Mouse (Mus musculus) inflammation-experienced regulatory T-cells, adult 16 weeks (primary cell): ENCODE results near the gene Hdgf. TPM values are rescaled to one million over a fixed set of nuclear protein-coding genes. Genes with fewer than 3 reads are reported as not detected.

Experiments used
- polyA plus RNA-seq: library from polyadenylated mRNA; unstranded; fragments of 100-300 nt; shearing (Covaris generic); gene quantifications from one replicate; pipeline ENCODE4 v1.2.1, GENCODE M21; 2017

Hdgf gene
- polyA plus RNA-seq, result 29.0 TPM

GRCm38 (mm10) chr3:87905880-87906485 is at the start of gene Hdgf:
TSS of gene Hdgf (plus strand) at chr3:87906321.

GRCm38 (mm10) chr3:87885281-87886003 is 20.7 kb upstream of the Hdgf start, which contains the start of gene Prcc:
TSS of gene Prcc (minus strand) at chr3:87885608.

GRCm38 (mm10) chr3:87919336-87920108 is 13.4 kb downstream of the Hdgf start, which contains the start of gene Mrpl24:
TSS of gene Mrpl24 (plus strand) at chr3:87919506.

GRCm38 (mm10) chr3:87930078-87930795 is 24.1 kb downstream of the Hdgf start, which contains the start of the genes Isg20l2 and Rrnad1:
TSS of gene Isg20l2 (plus strand) at chr3:87930314.
TSS of gene Rrnad1 (minus strand) at chr3:87930717.

GRCm38 (mm10) chr3:87948378-87949265 is 42.5 kb downstream of the Hdgf start, which contains the start of gene Crabp2:
TSS of gene Crabp2 (plus strand) at chr3:87948666.

Other genes with a start within 250 kb of the Hdgf start
- 0.56 TPM for gene Lrrc71, start 157.7 kb upstream of the Hdgf start, polyA plus RNA-seq
- gene Ntrk1, start 111.2 kb upstream of the Hdgf start, polyA plus RNA-seq, result 0.11 TPM
- gene Insrr, start 109.4 kb upstream of the Hdgf start, polyA plus RNA-seq, result 0.98 TPM
- 160 TPM for gene Pear1, start 82.0 kb upstream of the Hdgf start, polyA plus RNA-seq
- gene Sh2d2a, start 59.6 kb upstream of the Hdgf start, polyA plus RNA-seq, result 313 TPM
- gene Prcc, start 20.7 kb upstream of the Hdgf start, polyA plus RNA-seq, result 13.7 TPM
- gene Mrpl24, start 13.2 kb downstream of the Hdgf start, polyA plus RNA-seq, result 128 TPM
- 9.4 TPM for gene Isg20l2, start 24.0 kb downstream of the Hdgf start, polyA plus RNA-seq
- 26.0 TPM for gene Rrnad1, start 24.4 kb downstream of the Hdgf start, polyA plus RNA-seq
- gene Crabp2, start 42.3 kb downstream of the Hdgf start, polyA plus RNA-seq, result not detected
- not detected for gene Nes, start 64.8 kb downstream of the Hdgf start, polyA plus RNA-seq
- not detected for gene Bcan, start 93.9 kb downstream of the Hdgf start, polyA plus RNA-seq
- not detected for gene Hapln2, start 121.3 kb downstream of the Hdgf start, polyA plus RNA-seq
- gene Gpatch4, start 136.8 kb downstream of the Hdgf start, polyA plus RNA-seq, result 36.8 TPM
- gene Naxe, start 152.2 kb downstream of the Hdgf start, polyA plus RNA-seq, result 109 TPM
- not detected for gene Ttc24, start 172.0 kb downstream of the Hdgf start, polyA plus RNA-seq
- 0.85 TPM for gene Iqgap3, start 175.7 kb downstream of the Hdgf start, polyA plus RNA-seq
- 25.6 TPM for gene Mef2d, start 236.1 kb downstream of the Hdgf start, polyA plus RNA-seq